Mouse (Mus musculus) MEL (cell line): Measurements from ENCODE around the gene Strada.

ENCODE experiments used
- CTCF ChIP-seq, 3 experiments: IDR thresholded peaks in 2 of 3; conservative IDR thresholded peaks in 1 of 3; 2 replicates each; pipeline ENCODE4 v1.5.1; 2011 to 2012; ENCODE audit warnings: low read length in 3 of 3, low read depth in 2 of 3, mild to moderate bottlenecking in 2 of 3, improper control_type of control experiment in 1 of 3, inconsistent platforms in 1 of 3, mixed read lengths in 1 of 3, moderate library complexity in 1 of 3; ENCODE audit not compliant: control insufficient read depth in 1 of 3, insufficient read depth in 1 of 3, poor library complexity in 1 of 3, severe bottlenecking in 1 of 3
- EP300 ChIP-seq, 2 experiments: IDR thresholded peaks; 2 replicates each; pipeline ENCODE4 v1.6.1; 2011; ENCODE audit warnings: improper control_type of control experiment in 2 of 2, low read length in 2 of 2, low read depth in 1 of 2, mild to moderate bottlenecking in 1 of 2
- GATA1 ChIP-seq: IDR thresholded peaks from 2 replicates; pipeline ENCODE4 v1.6.1; 2011; ENCODE audit warnings: low read depth, low read length, improper control_type of control experiment
- HCFC1 ChIP-seq: IDR thresholded peaks from 2 replicates; pipeline ENCODE4 v1.6.1; 2012; ENCODE audit warnings: low read depth, mild to moderate bottlenecking, inconsistent platforms, low read length, improper control_type of control experiment, moderate library complexity
- MAX ChIP-seq: IDR thresholded peaks from 2 replicates; pipeline ENCODE4 v1.6.1; 2011; ENCODE audit warnings: low read length, improper control_type of control experiment
- MAZ ChIP-seq: IDR thresholded peaks from 2 replicates; pipeline ENCODE4 v1.6.1; 2012; ENCODE audit warnings: low read depth, mild to moderate bottlenecking, inconsistent platforms, low read length, improper control_type of control experiment
- MYC ChIP-seq: IDR thresholded peaks from 2 replicates; pipeline ENCODE4 v1.6.1; 2011; ENCODE audit warnings: low read depth, mild to moderate bottlenecking, low read length, improper control_type of control experiment, moderate library complexity
- NRF1 ChIP-seq: IDR thresholded peaks from 2 replicates; pipeline ENCODE4 v1.6.1; 2014; ENCODE audit warnings: low read depth, mild to moderate bottlenecking, inconsistent platforms, low read length, improper control_type of control experiment, moderate library complexity; ENCODE audit not compliant: poor library complexity, insufficient read depth, severe bottlenecking
- POLR2A ChIP-seq, 2 experiments: IDR thresholded peaks; 2 replicates each; pipeline ENCODE4 v1.6.1; 2011 to 2012; ENCODE audit warnings: low read length in 2 of 2, mild to moderate bottlenecking in 2 of 2, control low read depth in 1 of 2, improper control_type of control experiment in 1 of 2, low read depth in 1 of 2, moderate library complexity in 1 of 2; ENCODE audit not compliant: control insufficient read depth in 1 of 2, insufficient read depth in 1 of 2, poor library complexity in 1 of 2
- POLR2AphosphoS2 ChIP-seq: IDR thresholded peaks from 2 replicates; pipeline ENCODE4 v1.6.1; 2011; ENCODE audit warnings: low read length, improper control_type of control experiment
- TAL1 ChIP-seq: IDR thresholded peaks from 2 replicates; pipeline ENCODE4 v1.6.1; 2012; ENCODE audit warnings: mild to moderate bottlenecking, inconsistent platforms, low read length, moderate library complexity, mixed read lengths
- ZC3H11A ChIP-seq: IDR thresholded peaks from 2 replicates; pipeline ENCODE4 v1.6.1; 2012; ENCODE audit warnings: low read depth, mild to moderate bottlenecking, inconsistent platforms, low read length, improper control_type of control experiment

- TF ChIP-seq ZC3H11A (no peak), GATA1 (no peak), MYC (peak; percentile 22; the same call in 1 of the 2 replicates), POLR2AphosphoS2 (peak; percentile 42; the same call in 1 of the 2 replicates), TAL1 (no peak), MAX (no peak), CTCF (IDR thresholded peaks at IDR 0.05 in 2 of 3, conservative IDR thresholded peaks at IDR 0.05 in 1 of 3; ENCODE audit: control insufficient read depth in 1 of 3, insufficient read depth in 1 of 3, low read depth in 2 of 3, low read length in 3 of 3, poor library complexity in 1 of 3, severe bottlenecking in 1 of 3) (no peak), POLR2A (IDR thresholded peaks at IDR 0.05; ENCODE audit: control insufficient read depth in 1 of 2, insufficient read depth in 1 of 2, low read depth in 1 of 2, low read length in 2 of 2, poor library complexity in 1 of 2) (peak; percentile 73 to 82), NRF1 (peak; percentile 81), MAZ (peak; percentile 99), EP300 (IDR thresholded peaks at IDR 0.05; ENCODE audit: low read depth in 1 of 2, low read length in 2 of 2) (peak in 1 of 2 experiments; percentile 27; a peak in 1 of 4 replicates), HCFC1 (peak; percentile 83)
Observed at GRCm38 (mm10) chr11:106216730-106217490, 14.9 kb upstream of the Strada start, which contains the start of gene Ddx42.
